Mouse (Mus musculus): ENCODE measurements around the gene S100a10. TPM values are rescaled to one million over a fixed set of nuclear protein-coding genes. Genes with fewer than 3 reads are reported as not detected.

Gene S100a10
- 687 and 752 TPM in 2 replicates for polyA plus RNA-seq (2014; fragmentation: Nextera tagmentation; extraction: Ambion mirVana)

DNA sequence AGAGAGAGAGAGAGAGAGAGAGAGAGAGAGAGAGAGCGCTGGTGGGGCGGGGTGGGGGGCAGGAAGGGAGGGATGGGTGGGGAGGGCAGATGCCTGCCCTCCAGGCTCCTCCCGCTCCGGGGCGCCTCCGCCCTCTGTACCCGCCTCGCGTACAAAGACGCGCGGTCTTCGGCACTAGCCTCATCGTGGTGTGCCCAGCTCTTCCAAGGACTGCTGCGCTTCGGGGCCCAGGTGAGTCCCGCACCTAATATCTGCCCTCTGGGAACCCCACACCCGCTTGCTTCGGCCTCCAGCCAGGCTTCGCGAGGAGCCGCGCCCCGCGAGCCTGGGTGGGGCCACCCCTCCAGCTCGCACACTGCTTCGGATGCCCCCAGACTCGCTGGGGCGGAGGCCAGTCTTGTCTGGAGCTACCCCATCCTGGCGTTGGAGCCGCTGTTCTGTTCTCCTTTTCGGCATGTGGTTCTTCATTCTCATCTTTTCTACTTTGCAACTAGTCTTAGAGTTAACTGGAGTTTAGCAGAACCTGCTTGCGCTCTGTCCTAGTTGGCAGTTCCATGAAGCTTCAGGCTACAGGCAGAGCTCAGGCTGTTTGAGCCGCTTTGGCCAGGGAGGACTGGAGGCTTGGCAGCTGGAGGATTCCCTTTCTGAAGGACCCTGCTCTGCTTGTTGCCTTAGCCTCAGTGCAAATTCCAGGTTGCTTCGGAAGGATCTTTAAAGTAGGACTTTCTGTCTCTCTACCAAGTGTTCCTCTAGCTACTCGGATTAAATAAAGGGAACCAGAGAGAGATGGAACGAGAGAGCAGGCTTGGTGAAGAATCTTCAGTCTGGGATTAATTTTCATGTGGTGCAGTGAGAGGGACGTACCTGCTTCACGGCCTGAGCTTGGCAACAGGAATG is at the start of gene S100a10:
Gene S100a10 (plus strand): TSS at position 100 of the 897 bp plus-strand sequence.
- Histone ChIP-seq H3K27ac (replicated peaks; ENCODE audit: low read depth, low read length) (peak within 1 kb of the TSS; percentile 87), H3K4me1 (ENCODE audit: control insufficient read depth, insufficient read depth, low read length) (peaks cover 51% of the 10 kb centered on the region), H3K36me3 (ENCODE audit: control insufficient read depth, insufficient read depth, low read length) (no peaks in the 10 kb centered on the region), H3K9me3 (ENCODE audit: control insufficient read depth, low read length) (no peaks in the 10 kb centered on the region), H3K27me3 (replicated peaks; ENCODE audit: control insufficient read depth, insufficient read depth, low read length) (no peaks in the 10 kb centered on the region), H3K9ac (ENCODE audit: low read depth, low read length) (peak within 1 kb of the TSS; percentile 78), H3K4me3 (ENCODE audit: low read depth, low read length) (peak within 1 kb of the TSS; percentile 70), H3K4me2 (ENCODE audit: low read depth, low read length) (peak within 1 kb of the TSS; percentile 77)
- under 1% methylated on average over 29 of the region's 39 CpGs for WGBS
- ATAC-seq (ENCODE audit: low read depth) (peak; percentile 91), DNase-seq (ENCODE audit: low spot score) (peak; percentile 86)

DNA sequence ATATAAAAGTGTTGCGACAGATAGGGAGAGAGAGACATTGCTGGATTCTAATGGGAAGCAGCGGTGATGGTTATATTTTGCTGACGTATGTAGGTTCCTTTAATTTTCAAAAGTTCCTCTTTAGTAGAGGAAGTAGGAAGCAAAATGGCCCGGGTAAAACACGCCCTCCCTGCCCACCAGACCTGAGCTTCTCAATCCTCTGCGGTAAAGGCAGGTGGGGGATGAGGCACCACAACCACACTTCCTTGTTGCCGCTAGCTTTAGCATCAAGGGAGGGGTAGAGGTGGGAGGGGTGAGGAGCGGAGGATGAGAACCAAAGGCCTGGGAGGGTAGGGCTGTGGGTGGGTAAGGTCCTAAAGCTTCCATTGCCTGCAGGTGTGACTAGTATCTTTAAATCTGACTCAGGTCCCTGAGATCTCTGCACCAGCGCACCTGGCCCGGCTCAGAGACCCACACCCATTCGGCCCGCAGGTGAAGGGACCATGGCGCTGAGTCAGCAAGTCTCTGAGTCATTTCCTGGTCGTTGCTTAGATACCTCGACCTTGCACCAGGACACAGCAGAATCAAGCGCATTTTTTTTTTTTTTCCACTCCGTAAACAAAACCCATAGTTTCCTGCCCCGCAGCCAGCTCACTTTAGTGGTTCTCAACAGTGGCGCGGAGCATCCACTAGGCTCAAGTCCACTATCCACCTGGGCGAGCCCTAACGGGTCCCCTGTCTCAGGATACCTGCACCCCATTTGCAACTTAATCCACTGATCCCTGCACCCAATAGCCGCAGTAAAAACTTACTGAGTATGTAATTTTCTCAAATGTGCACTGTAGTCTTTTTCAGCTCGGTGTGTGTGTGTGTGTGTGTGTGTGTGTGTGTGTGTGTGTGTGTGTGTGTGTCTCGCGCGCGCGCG is 48.7 kb upstream of the S100a10 start:
- H3K9ac ChIP-seq (ENCODE audit: low read depth, low read length), result no peak overlapping the region
- 32% methylated on average over 30 of the region's 30 CpGs for WGBS
- H3K36me3 ChIP-seq (ENCODE audit: control insufficient read depth, insufficient read depth, low read length), result no peaks in the 10 kb centered on the region
- H3K9me3 ChIP-seq (ENCODE audit: control insufficient read depth, low read length), result no peaks in the 10 kb centered on the region
- H3K4me1 ChIP-seq (ENCODE audit: control insufficient read depth, insufficient read depth, low read length), result no peaks in the 10 kb centered on the region
- peak overlapping the region; percentile 48 for H3K27ac ChIP-seq (replicated peaks; ENCODE audit: low read depth, low read length)
- no peaks in the 10 kb centered on the region for H3K27me3 ChIP-seq (replicated peaks; ENCODE audit: control insufficient read depth, insufficient read depth, low read length)
- ATAC-seq (ENCODE audit: low read depth), result peak; percentile 80
- DNase-seq (ENCODE audit: low spot score), result peak; percentile 67
- H3K4me2 ChIP-seq (ENCODE audit: low read depth, low read length), result peak overlapping the region; percentile 34
- H3K4me3 ChIP-seq (ENCODE audit: low read depth, low read length), result peak overlapping the region; percentile 15; the same call in 1 of the 2 replicates

- ATAC-seq (ENCODE audit: low read depth) (peak; percentile 82), DNase-seq (ENCODE audit: low spot score) (peak; percentile 82)
- Histone ChIP-seq H3K9ac (ENCODE audit: low read depth, low read length) (no peak overlapping the region), H3K36me3 (ENCODE audit: control insufficient read depth, insufficient read depth, low read length) (no peaks in the 10 kb centered on the region), H3K27ac (replicated peaks; ENCODE audit: low read depth, low read length) (peak overlapping the region; percentile 48), H3K9me3 (ENCODE audit: control insufficient read depth, low read length) (no peaks in the 10 kb centered on the region), H3K4me3 (ENCODE audit: low read depth, low read length) (no peak overlapping the region), H3K4me2 (ENCODE audit: low read depth, low read length) (peak overlapping the region; percentile 34; the same call in 1 of the 2 replicates), H3K27me3 (replicated peaks; ENCODE audit: control insufficient read depth, insufficient read depth, low read length) (no peaks in the 10 kb centered on the region), H3K4me1 (ENCODE audit: control insufficient read depth, insufficient read depth, low read length) (no peaks in the 10 kb centered on the region)
- 52% methylated on average over 5 of the region's 5 CpGs for WGBS
Observed at GRCm38 (mm10) chr3:93506881-93507325, 48.0 kb upstream of the S100a10 start.

- 57% methylated on average over 1 of the region's 1 CpGs for WGBS
- ATAC-seq (ENCODE audit: low read depth), result no peak
Observed at GRCm38 (mm10) chr3:93509301-93509700, 45.6 kb upstream of the S100a10 start.

DNA sequence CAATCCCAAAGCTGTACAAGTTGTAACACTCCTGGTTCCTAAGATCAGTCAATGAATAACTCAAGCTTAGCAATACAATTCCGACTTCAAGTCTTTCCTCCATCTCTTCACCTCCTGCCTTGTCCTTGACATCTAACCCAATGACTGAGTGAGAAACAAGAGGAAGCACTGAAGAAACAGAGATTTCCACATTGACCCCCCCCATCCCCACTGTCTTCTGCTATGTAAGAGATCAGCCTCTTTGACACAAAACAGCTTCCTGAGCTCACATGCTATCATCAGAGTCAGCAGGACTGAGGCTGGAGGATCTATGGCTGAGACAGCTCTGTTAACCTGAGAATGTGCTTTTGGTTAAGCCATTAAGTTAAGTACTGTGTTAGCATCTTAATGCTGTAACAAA is 43.8 kb upstream of the S100a10 start:
- ATAC-seq (ENCODE audit: low read depth) (no peak), DNase-seq (ENCODE audit: low spot score) (no peak)
- Histone ChIP-seq H3K27ac (replicated peaks; ENCODE audit: low read depth, low read length) (no peak overlapping the region), H3K27me3 (replicated peaks; ENCODE audit: control insufficient read depth, insufficient read depth, low read length) (no peaks in the 10 kb centered on the region), H3K4me1 (ENCODE audit: control insufficient read depth, insufficient read depth, low read length) (no peaks in the 10 kb centered on the region), H3K9ac (ENCODE audit: low read depth, low read length) (no peak overlapping the region), H3K4me3 (ENCODE audit: low read depth, low read length) (no peak overlapping the region), H3K36me3 (ENCODE audit: control insufficient read depth, insufficient read depth, low read length) (no peaks in the 10 kb centered on the region), H3K9me3 (ENCODE audit: control insufficient read depth, low read length) (no peaks in the 10 kb centered on the region), H3K4me2 (ENCODE audit: low read depth, low read length) (no peak overlapping the region)
- 79% methylated on average over 1 of the region's 1 CpGs for WGBS

More at GRCm38 (mm10) chr3:93509301-93509700, 45.6 kb upstream of the S100a10 start:
- H3K4me2 ChIP-seq (ENCODE audit: low read depth, low read length), result no peak overlapping the region
- no peaks in the 10 kb centered on the region for H3K9me3 ChIP-seq (ENCODE audit: control insufficient read depth, low read length)
- no peak overlapping the region for H3K4me3 ChIP-seq (ENCODE audit: low read depth, low read length)
- no peaks in the 10 kb centered on the region for H3K36me3 ChIP-seq (ENCODE audit: control insufficient read depth, insufficient read depth, low read length)
- H3K27me3 ChIP-seq (replicated peaks; ENCODE audit: control insufficient read depth, insufficient read depth, low read length), result no peaks in the 10 kb centered on the region
- no peak overlapping the region for H3K9ac ChIP-seq (ENCODE audit: low read depth, low read length)
- H3K4me1 ChIP-seq (ENCODE audit: control insufficient read depth, insufficient read depth, low read length), result no peaks in the 10 kb centered on the region
- H3K27ac ChIP-seq (replicated peaks; ENCODE audit: low read depth, low read length), result no peak overlapping the region
- no peak for DNase-seq (ENCODE audit: low spot score)

DNA sequence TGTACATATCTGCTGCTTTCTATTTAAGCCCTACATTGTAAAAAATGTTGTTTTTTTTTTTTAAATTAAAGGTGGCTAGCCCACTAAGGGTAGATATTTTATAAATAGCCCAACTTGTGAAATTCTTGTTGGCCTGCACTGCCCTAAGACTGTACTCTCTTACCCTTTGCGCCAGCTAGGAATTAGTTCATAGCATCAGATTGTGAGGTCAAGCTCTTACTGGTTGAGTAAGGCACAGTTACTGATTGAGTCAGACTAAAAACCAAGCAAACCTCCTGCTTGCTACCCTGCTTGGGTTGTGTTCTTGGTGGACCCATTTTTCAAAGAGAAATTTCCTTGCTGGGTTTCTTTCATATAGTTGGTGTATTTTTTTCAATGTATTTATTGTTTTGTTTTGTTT is 43.1 kb upstream of the S100a10 start:
- H3K27me3 ChIP-seq (replicated peaks; ENCODE audit: control insufficient read depth, insufficient read depth, low read length), result no peaks in the 10 kb centered on the region
- H3K4me3 ChIP-seq (ENCODE audit: low read depth, low read length), result no peak overlapping the region
- DNase-seq (ENCODE audit: low spot score) (no peak), ATAC-seq (ENCODE audit: low read depth) (no peak)
- WGBS, result 92% methylated on average over 1 of the region's 1 CpGs
- H3K4me2 ChIP-seq (ENCODE audit: low read depth, low read length), result no peak overlapping the region
- H3K9ac ChIP-seq (ENCODE audit: low read depth, low read length), result no peak overlapping the region
- H3K9me3 ChIP-seq (ENCODE audit: control insufficient read depth, low read length), result no peaks in the 10 kb centered on the region
- no peaks in the 10 kb centered on the region for H3K36me3 ChIP-seq (ENCODE audit: control insufficient read depth, insufficient read depth, low read length)
- no peaks in the 10 kb centered on the region for H3K4me1 ChIP-seq (ENCODE audit: control insufficient read depth, insufficient read depth, low read length)
- H3K27ac ChIP-seq (replicated peaks; ENCODE audit: low read depth, low read length), result no peak overlapping the region

- H3K9ac ChIP-seq (ENCODE audit: low read depth, low read length), result no peak overlapping the region
- H3K27ac ChIP-seq (replicated peaks; ENCODE audit: low read depth, low read length), result no peak overlapping the region
- H3K4me2 ChIP-seq (ENCODE audit: low read depth, low read length), result no peak overlapping the region
- no peak for DNase-seq (ENCODE audit: low spot score)
- no peaks in the 10 kb centered on the region for H3K9me3 ChIP-seq (ENCODE audit: control insufficient read depth, low read length)
- H3K4me3 ChIP-seq (ENCODE audit: low read depth, low read length), result no peak overlapping the region
- no peaks in the 10 kb centered on the region for H3K36me3 ChIP-seq (ENCODE audit: control insufficient read depth, insufficient read depth, low read length)
- ATAC-seq (ENCODE audit: low read depth), result no peak
- H3K4me1 ChIP-seq (ENCODE audit: control insufficient read depth, insufficient read depth, low read length), result no peaks in the 10 kb centered on the region
- WGBS, result 80% methylated on average over 7 of the region's 7 CpGs
- no peaks in the 10 kb centered on the region for H3K27me3 ChIP-seq (replicated peaks; ENCODE audit: control insufficient read depth, insufficient read depth, low read length)
Observed at GRCm38 (mm10) chr3:93512386-93513101, 42.3 kb upstream of the S100a10 start.

DNA sequence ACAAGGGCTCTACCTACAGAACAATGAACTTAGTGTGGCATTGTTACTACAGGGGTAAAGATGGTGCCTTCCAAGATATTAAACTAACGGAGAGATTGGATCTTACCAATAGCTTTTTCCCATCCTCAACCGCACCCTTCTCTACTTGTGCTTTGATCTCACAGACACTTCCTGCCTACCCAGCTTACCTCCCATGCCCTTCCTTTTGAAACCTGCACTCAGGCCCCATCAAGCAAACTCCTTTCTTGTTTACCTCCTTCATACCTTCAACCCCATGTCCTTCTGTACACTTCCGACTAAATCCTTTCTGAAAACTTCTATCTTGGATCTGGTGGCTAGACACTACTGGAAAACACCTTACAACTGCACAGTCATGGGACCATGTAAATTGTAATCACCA is 40.3 kb upstream of the S100a10 start:
- 90% methylated on average over 3 of the region's 3 CpGs for WGBS
- H3K36me3 ChIP-seq (ENCODE audit: control insufficient read depth, insufficient read depth, low read length), result no peaks in the 10 kb centered on the region
- no peaks in the 10 kb centered on the region for H3K9me3 ChIP-seq (ENCODE audit: control insufficient read depth, low read length)
- H3K27ac ChIP-seq (replicated peaks; ENCODE audit: low read depth, low read length), result no peak overlapping the region
- H3K9ac ChIP-seq (ENCODE audit: low read depth, low read length), result no peak overlapping the region
- H3K27me3 ChIP-seq (replicated peaks; ENCODE audit: control insufficient read depth, insufficient read depth, low read length), result no peaks in the 10 kb centered on the region
- DNase-seq (ENCODE audit: low spot score) (no peak), ATAC-seq (ENCODE audit: low read depth) (no peak)
- no peaks in the 10 kb centered on the region for H3K4me1 ChIP-seq (ENCODE audit: control insufficient read depth, insufficient read depth, low read length)
- H3K4me3 ChIP-seq (ENCODE audit: low read depth, low read length), result no peak overlapping the region
- H3K4me2 ChIP-seq (ENCODE audit: low read depth, low read length), result no peak overlapping the region
